Mouse (Mus musculus) liver, embryonic 14.5 days (tissue): ENCODE measurements around the gene Atg7.

Experiments used
- CTCF ChIP-seq: IDR thresholded peaks from 2 replicates; pipeline ENCODE4 v1.5.1; 2016; ENCODE audit warnings: antibody characterized with exemption, low read depth, control low read depth
- EP300 ChIP-seq: IDR thresholded peaks from 2 replicates; pipeline ENCODE4 v1.6.1; 2016; ENCODE audit warnings: antibody characterized with exemption, low read depth

GRCm38 (mm10) chr6:114885129-114885528, 242.2 kb downstream of the Atg7 start:
- TF ChIP-seq CTCF, result no peak
- no peak for TF ChIP-seq EP300
